Mouse (Mus musculus) neural tube, embryonic 10.5 days (tissue): ENCODE measurements at regions not wholly inside any gene's neighbourhood (a gene's known extent, or its start where the extent isn't known, plus 50 kb on each side); places are given as distances from the start of the nearest gene placed in this dataset.
A peak's percentile ranks its signal among the peaks of the same experiment; 100 is the strongest.

Experiments used
- DNase-seq: peaks from one replicate; pipeline ENCODE4 v3.0.0-alpha.2; 2017; ENCODE audit warnings: low spot score; ENCODE audit errors: extremely low spot score

DNA sequence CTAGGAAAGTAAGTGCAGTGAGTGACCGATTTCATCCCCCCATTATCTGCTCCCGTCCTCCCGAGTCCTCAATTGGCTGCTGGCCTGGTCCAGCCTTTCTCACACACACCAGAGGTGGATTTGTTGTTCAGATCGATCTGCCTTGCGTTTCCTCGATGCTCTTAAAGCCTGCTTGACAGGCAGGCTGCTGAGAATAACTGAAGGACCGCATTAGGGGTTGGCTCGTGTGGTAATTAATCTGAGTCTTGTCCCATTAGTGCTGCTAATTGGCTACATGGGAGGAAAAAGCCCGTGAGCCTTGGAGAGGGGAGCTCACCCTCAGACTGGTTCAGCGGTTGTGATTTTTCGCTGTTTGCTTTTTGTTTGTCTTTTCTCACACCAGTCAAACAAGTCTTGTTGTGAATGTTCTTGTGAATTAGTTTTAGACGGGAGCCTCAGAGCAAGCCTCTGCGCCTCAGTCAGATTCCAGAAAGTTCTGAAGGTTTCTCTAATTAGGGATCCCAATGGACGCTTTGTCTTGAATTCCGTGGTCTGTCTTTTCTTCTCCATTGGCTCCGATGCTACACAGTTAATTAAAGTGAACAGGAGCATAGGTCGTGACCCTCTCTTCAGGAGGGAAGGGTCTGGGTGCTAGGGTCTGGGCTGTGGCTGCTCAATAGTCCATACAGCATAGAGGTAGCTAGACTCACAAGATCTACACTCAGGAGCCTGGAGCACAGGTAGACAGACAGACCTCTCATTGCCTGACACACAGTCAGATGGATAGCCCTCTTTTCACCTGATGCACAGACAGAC is 226.1 kb upstream of the BB014433 start:
- no peak for DNase-seq

DNA sequence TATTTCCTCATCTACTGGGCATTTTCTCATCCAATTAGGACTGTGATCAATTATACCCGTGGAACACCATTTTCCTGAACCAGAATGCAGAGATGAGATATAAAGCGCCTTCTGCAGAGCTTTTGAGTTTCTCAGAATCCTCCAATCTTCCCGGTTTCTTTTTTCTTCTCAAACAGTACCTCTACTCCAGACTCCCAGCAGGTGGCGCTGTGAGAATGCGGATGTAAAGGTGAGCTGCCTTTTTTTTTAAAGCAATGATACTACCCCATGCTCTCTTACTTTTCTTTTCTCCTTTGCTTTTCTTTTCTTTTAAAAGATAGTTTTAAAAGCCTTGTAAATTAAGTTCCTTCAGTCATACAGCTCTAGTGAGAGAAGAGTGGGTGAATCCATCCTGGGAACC is 224.4 kb upstream of the BB014433 start:
- peak; percentile 71 for DNase-seq

DNA sequence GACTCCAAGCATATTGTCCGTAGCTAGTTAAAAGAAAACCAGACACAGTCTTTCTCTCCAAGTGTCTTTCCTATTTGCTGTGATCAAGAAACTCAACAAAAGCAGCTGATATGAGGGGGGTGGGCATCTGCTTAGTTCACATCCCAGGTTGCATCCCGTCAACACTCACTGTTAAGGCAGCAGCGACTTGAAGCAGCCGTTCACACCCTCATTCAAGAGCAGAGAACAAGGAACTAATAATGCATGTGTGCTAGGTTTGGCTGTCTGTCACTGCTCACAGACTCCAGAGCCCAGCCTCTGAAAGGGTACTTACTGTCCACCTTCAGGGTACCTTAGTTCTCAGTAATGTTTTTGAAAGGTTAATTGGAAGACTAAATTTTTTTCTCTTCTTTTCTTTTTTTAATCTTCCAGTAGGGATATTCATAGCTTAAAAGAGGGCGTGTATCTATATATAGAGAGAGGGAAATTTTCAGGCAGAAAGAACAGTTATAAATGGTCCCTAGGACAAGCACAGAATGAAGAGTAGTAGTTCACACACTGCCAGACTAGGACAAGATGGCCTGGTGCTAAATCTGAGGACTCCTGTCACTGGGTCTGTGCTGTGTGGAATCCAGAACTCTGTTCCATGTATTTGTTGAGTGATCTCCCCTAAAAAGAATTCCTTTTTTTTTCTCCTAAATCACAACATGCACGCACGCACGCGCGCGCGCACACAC is 199.1 kb upstream of the BB014433 start:
- DNase-seq: no peak

DNA sequence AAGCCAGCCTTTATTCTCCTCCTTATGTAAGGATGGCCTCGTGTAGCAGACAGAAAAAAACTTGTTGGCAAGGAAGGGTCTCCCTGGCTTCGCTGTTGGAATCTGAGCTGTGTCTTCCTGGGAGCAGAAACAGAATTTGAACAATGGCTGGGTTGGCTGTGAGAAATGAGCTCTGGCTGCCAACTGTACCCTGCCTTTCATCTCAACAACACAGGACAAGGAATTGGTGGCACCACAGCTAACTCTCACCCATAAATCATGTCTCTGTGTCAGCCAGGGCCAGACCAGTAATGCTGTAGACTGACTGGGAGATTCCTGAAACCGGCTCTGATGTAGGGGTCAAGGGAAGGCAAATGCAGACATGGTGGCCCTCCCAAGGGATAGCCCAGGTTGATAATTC is 189.5 kb upstream of the BB014433 start:
- DNase-seq: no peak

DNA sequence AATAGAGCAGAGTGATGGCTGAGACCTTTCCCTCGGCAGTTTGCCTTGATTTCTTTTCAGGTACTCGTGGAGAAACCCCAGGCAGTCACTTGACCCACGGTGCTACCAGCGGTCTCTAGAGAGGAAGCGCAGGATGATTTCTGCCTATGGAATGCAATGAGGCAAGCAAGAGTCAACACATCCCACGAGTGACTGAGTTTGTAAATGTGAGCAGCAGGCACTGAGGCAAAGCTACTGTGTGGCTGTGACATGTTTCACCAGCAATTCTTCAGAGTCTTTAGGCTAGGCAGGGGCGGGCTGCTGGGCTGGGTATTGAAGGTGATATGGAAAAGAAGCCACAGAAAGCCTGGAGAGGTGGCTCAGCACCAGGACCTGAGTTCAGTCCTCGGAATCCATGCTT is 187.4 kb upstream of the BB014433 start:
- no peak for DNase-seq

DNA sequence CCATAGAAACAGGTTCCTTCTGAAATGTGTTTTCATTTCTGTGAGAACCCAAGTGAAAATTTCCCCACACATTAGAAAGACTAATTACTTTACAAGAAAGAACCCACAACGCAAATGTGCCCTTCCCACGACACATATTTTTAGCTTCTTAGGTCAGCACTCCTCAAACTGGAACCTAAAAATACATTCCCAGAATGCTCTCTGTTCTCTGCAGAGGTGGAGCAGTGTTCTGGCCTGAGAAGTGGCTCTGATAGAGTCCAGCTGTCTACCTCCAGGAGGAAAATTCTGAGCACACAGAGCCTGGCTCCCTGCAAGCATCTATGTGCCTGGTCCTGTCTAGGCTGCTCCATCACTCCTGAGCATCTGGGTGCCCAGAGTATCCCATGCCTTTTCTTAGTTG is 184.3 kb upstream of the BB014433 start:
- no peak for DNase-seq

DNA sequence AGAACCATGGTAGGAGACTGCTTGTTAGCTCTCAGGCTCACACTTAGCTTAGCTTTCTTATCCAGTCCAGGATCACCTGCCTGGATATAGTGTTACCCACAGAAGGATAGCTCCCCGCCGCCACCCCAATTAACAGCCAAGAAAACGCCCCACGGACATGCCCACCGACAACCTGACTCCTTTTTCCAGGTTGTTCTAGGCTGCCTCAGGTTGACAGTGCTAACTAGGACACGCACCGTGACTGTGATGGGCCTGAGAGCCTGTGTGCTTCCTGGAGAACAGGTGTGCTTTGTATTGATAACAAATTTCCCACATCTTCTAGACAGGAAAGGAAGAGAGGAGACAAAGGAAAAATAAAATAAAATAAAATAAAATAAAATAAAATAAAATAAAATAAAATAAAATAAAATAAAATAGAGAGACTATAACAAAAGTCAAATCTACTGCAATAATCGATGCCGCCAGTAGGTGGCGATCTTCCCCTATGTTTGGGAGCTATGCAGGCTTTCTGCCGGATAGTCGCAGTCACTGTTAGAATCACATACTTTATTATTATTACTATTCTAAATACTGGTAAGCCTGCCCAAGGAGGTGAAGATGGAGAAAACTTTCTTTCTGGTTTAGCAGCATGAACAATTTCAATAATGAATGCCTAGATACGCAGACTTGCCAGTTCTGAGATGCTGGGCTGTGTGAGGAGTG is 175.5 kb upstream of the BB014433 start:
- DNase-seq: peak; percentile 65

DNA sequence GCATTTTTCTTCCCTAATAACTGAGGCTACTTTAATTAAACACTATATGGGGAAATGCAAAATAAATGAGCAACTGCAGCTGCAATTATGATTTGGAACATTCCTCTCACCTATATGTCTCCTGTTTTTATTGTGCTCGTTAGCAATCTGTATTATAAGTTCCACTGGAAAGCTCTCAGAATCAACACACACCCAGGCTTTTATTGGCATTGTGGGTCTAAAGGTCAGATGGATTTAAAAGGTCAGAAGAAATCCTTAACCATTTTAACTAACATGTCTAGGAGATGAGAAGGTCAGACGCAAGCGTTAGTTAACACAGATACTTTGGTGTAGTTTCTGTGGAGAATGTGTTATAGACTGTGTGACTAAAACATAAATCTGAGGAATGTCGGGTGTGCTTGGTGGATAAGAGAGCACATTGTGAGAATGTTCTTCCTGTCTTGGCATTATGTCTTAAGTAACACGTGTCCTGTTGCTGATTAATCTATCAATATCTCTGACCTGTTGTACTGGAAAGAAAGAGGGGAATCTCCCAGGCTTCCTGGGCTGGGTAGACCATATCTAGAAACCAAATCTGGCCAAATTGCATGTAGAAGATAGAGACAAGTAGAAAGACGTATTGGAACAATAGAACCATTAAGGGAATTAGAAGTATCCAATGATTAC is 164.1 kb upstream of the BB014433 start:
- DNase-seq: no peak

DNA sequence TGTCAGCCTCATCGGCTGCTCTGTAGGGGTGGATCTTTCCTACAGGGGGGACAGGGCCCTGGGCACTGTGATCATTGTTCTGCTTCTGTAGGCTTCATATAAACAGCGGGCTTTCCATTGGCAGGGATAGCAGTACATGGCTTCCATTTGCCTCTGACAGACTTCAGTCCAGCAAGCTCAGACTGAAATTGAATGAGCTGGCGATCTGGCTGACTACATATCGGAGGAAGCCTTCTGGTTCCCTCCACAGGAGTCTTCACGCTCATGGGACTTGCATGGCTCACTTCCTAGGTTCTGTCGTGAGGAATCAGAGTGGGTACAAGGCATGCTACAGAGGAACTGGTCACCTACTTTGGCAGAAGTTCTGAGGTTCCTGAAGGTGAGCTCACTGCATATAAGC is 155.7 kb upstream of the BB014433 start:
- no peak for DNase-seq

DNA sequence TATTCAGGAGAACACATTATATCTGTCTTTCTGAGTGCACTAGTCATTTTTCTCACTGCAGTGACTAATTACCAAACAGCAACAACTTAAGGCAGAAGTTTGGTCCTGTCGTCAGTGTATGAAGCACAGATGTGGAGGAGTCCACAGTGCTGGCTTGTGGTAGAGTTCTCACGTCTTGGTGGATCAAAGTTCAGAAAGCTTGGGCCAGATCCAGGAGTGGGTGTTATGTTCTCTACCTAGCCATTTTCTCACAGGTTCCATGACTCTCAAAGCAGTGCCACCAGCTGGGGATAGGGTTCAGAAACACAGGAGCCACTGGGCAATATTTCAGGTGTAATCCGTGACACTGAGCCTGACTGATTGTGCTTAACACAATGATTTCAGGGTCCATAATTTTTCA is 144.8 kb upstream of the BB014433 start:
- DNase-seq: no peak

DNA sequence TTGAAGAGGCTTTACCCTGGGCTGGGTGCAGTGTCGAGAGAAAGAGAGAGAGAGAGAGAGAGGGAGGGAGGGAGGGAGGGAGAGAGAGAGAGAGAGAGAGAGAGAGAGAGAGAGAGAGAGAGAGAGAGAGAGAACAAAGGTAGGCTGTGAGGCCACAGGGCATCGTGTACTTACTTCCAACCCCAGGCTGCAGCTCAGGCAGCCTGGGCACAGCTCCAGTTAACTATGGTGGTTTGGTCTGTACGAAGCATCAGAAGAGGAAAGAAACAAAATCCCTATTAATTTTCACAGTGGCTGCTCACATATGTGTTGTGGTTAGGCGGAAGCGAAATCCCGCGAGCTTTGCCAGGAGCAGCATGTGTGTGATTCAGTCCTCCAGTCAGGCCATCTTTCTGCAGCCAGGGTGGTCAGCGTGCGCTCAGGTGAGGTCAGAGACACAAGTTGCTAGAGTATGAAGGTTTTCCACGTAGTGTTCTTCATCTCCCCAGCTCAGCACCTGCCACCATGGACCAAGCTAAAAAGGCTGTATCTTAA is 143.3 kb upstream of the BB014433 start:
- DNase-seq: peak; percentile 15
